In genomic region chr13:107599094-107599644, GRCm38 (mm10) we compare ENCODE assay signal across 19 mouse cellular contexts.
DNase-seq lines count a peak whose midpoint lies in the region; ATAC-seq lines count a peak whose summit lies in the region.
"Had no signal": no experiment of that assay in that cellular context is flagged by ENCODE, and none has a peak within 500 bp of the region (broad histone marks: within the 10 kb centered on the region; RNA-seq: fewer than 3 reads in every experiment).

No protein-coding gene starts in this region.

- ATAC-seq in megakaryocyte progenitor cell, adult 5-6 weeks (replicated peaks; ENCODE audit: poor library complexity): peak; percentile 45
- ATAC-seq: forebrain, embryonic 15.5 days; hindbrain, postnatal 0 days; intestine, embryonic 16.5 days; midbrain, embryonic 13.5 days had no signal

- DNase-seq in heart, adult 11 months: peak; percentile 51
- no peak for DNase-seq in heart, adult 18-20 months
- DNase-seq in 416B (ENCODE audit: low read depth): peak; percentile 55
- DNase-seq in brain, adult 2 months (ENCODE audit: low read depth, low spot score): peak; percentile 65
- no peak for DNase-seq in layer of hippocampus, adult 11-12 months (ENCODE audit: low spot score)
- DNase-seq in kidney, adult 9 months: no peak
- DNase-seq: adrenal gland, postnatal 14 days; gastrocnemius, postnatal 14 days; heart, adult 2 months; heart, postnatal 36 days; kidney, postnatal 4 days; lung, postnatal 4 days; right cerebral cortex, postnatal 14 days; thymus, adult 2 months had no signal

Comparison
In these comparisons a context has a peak if more than half of its experiments do, and no peak if none do; other contexts are left out.
1. DNase-seq: peak in heart, adult 11 months (single experiment), 416B (single experiment) and brain, adult 2 months (single experiment); none in heart, adult 18-20 months (0 of 2), layer of hippocampus, adult 11-12 months (single experiment) and kidney, adult 9 months (single experiment).